Mouse (Mus musculus) small intestine, adult 2 months (tissue): ENCODE measurements around the gene Alms1. TPM values are rescaled to one million over a fixed set of nuclear protein-coding genes. Genes with fewer than 3 reads are reported as not detected.
"Not testable (repeated sequence)": the region's sequence is repeated elsewhere in the genome, so short reads cannot be mapped to it uniquely, and the experiment has no call there.

Experiments used
- H3K27ac ChIP-seq: fragments of 200-500 bp; 2 replicates; pipeline ENCODE4 v1.5.1; 2012; ENCODE audit warnings: low read depth, low read length, control low read depth, inconsistent platforms; ENCODE audit not compliant: insufficient read depth
- H3K27me3 ChIP-seq: fragments of 200-500 bp; 2 replicates; pipeline ENCODE4 v1.6.1; 2012; ENCODE audit warnings: mild to moderate bottlenecking, moderate library complexity, low read length, inconsistent platforms; ENCODE audit not compliant: control insufficient read depth, insufficient read depth
- H3K36me3 ChIP-seq: fragments of 200-500 bp; 2 replicates; pipeline ENCODE4 v1.6.1; 2012; ENCODE audit warnings: mild to moderate bottlenecking, low read length, control low read depth, inconsistent platforms; ENCODE audit not compliant: control insufficient read depth, insufficient read depth
- H3K4me1 ChIP-seq: fragments of 200-500 bp; 2 replicates; pipeline ENCODE4 v1.6.1; 2012; ENCODE audit warnings: low read length, inconsistent platforms, mixed read lengths; ENCODE audit not compliant: control insufficient read depth, insufficient read depth, insufficient read length
- H3K4me3 ChIP-seq: fragments of 200-500 bp; 2 replicates; pipeline ENCODE4 v1.5.1; 2012; ENCODE audit warnings: low read depth, mild to moderate bottlenecking, control low read depth, inconsistent platforms, low read length, moderate library complexity
- CTCF ChIP-seq: fragments of 200-500 bp; IDR thresholded peaks from 2 replicates; pipeline ENCODE4 v1.5.1; 2012; ENCODE audit warnings: low read depth, mild to moderate bottlenecking, control low read depth, inconsistent platforms, low read length, moderate library complexity, mixed read lengths; ENCODE audit not compliant: insufficient replicate concordance, insufficient read length; ENCODE audit errors: extremely low read depth
- POLR2A ChIP-seq: fragments of 200-500 bp; IDR thresholded peaks from 2 replicates; pipeline ENCODE4 v1.6.1; 2012; ENCODE audit warnings: low read depth, mild to moderate bottlenecking, control low read depth, inconsistent platforms, low read length, moderate library complexity
- WGBS: fragments of 180-500 bp; shearing (Covaris S2); methylation state at CpG from one replicate; pipeline ENCODE4 v1.1.7; 2018; 5-methylcytosine and 5-hydroxymethylcytosine counted together
- polyA plus RNA-seq: library from polyadenylated mRNA; depleted of rRNA; stranded (reverse); fragments of >200 nt; gene quantifications from 2 replicates; pipeline ENCODE4 v1.2.3, GENCODE M21; 2012

The Alms1 gene
- polyA plus RNA-seq, 1 experiment: 0.22 TPM

- Histone ChIP-seq H3K4me3 (no peak overlapping the region), H3K36me3 (peaks cover 11% of the 10 kb centered on the region), H3K27me3 (no peaks in the 10 kb centered on the region), H3K27ac (no peak overlapping the region), H3K4me1 (no peaks in the 10 kb centered on the region)
- WGBS: 89% methylated on average over 4 of the region's 4 CpGs
- TF ChIP-seq CTCF: no peak
- no peak for TF ChIP-seq POLR2A
Measured at GRCm38 (mm10) chr6:85620826-85621225, 33.5 kb downstream of the Alms1 start.

- Histone ChIP-seq H3K4me3 (no peak overlapping the region), H3K4me1 (no peaks in the 10 kb centered on the region), H3K27ac (no peak overlapping the region), H3K36me3 (peaks cover 10% of the 10 kb centered on the region), H3K27me3 (no peaks in the 10 kb centered on the region)
- TF ChIP-seq POLR2A (no peak), CTCF (no peak)
- WGBS: 86% methylated on average over 5 of the region's 5 CpGs
Measured at GRCm38 (mm10) chr6:85621600-85621999, 34.3 kb downstream of the Alms1 start.

- no peak for TF ChIP-seq POLR2A
- no peak for TF ChIP-seq CTCF
- Histone ChIP-seq H3K27ac (no peak overlapping the region), H3K36me3 (peaks cover 10% of the 10 kb centered on the region), H3K27me3 (no peaks in the 10 kb centered on the region), H3K4me3 (no peak overlapping the region), H3K4me1 (no peaks in the 10 kb centered on the region)
- WGBS: 94% methylated on average over 4 of the region's 4 CpGs
Measured at GRCm38 (mm10) chr6:85624511-85624910, 37.2 kb downstream of the Alms1 start.

GRCm38 (mm10) chr6:85633165-85633564, 45.8 kb downstream of the Alms1 start:
- Histone ChIP-seq H3K36me3 (peaks cover 2% of the 10 kb centered on the region; the same call in 1 of the 2 replicates), H3K4me3 (no peak overlapping the region), H3K4me1 (no peaks in the 10 kb centered on the region), H3K27ac (no peak overlapping the region), H3K27me3 (no peaks in the 10 kb centered on the region)
- 44% methylated on average over 8 of the region's 8 CpGs for WGBS
- TF ChIP-seq POLR2A (no peak), CTCF (no peak)

- TF ChIP-seq CTCF (no peak), POLR2A (no peak)
- no peak overlapping the region for H3K27ac ChIP-seq
- H3K4me3 ChIP-seq: no peak overlapping the region
- WGBS: 84% methylated on average over 2 of the region's 2 CpGs
- H3K36me3 ChIP-seq: no peaks in the 10 kb centered on the region
- H3K27me3 ChIP-seq: no peaks in the 10 kb centered on the region
- H3K4me1 ChIP-seq: no peaks in the 10 kb centered on the region
Measured at GRCm38 (mm10) chr6:85653244-85653643, 65.9 kb downstream of the Alms1 start.

- not testable (repeated sequence) for H3K36me3 ChIP-seq, H3K27ac ChIP-seq, H3K4me3 ChIP-seq, H3K27me3 ChIP-seq, H3K4me1 ChIP-seq
- WGBS: 44% methylated on average over 2 of the region's 4 CpGs
Measured at GRCm38 (mm10) chr6:85701943-85702342, 114.6 kb downstream of the Alms1 start.

GRCm38 (mm10) chr6:85709206-85709605, 121.9 kb downstream of the Alms1 start:
- not testable (repeated sequence) for H3K4me1 ChIP-seq, H3K4me3 ChIP-seq, H3K27me3 ChIP-seq, H3K36me3 ChIP-seq, H3K27ac ChIP-seq
- WGBS: 81% methylated on average over 5 of the region's 5 CpGs

GRCm38 (mm10) chr6:85709607-85710006, 122.3 kb downstream of the Alms1 start:
- H3K36me3 ChIP-seq, H3K4me1 ChIP-seq, H3K4me3 ChIP-seq, H3K27me3 ChIP-seq, H3K27ac ChIP-seq: not testable (repeated sequence)
- WGBS: 56% methylated on average over 1 of the region's 1 CpGs

GRCm38 (mm10) chr6:85713105-85713504, 125.8 kb downstream of the Alms1 start, which contains the start of gene Nat8f7:
Gene Nat8f7, minus strand, starts transcription at chr6:85713205.
- WGBS: 82% methylated on average over 10 of the region's 10 CpGs
- H3K4me1 ChIP-seq, H3K36me3 ChIP-seq, H3K27ac ChIP-seq, H3K27me3 ChIP-seq, H3K4me3 ChIP-seq: not testable (repeated sequence)
